Mouse (Mus musculus) MEL (cell line): ENCODE results near the gene Tie1.

Source experiments
- CTCF ChIP-seq, 3 experiments: IDR thresholded peaks in 2 of 3; conservative IDR thresholded peaks in 1 of 3; 2 replicates each; pipeline ENCODE4 v1.5.1; 2011 to 2012; ENCODE audit warnings: low read length in 3 of 3, low read depth in 2 of 3, mild to moderate bottlenecking in 2 of 3, improper control_type of control experiment in 1 of 3, inconsistent platforms in 1 of 3, mixed read lengths in 1 of 3, moderate library complexity in 1 of 3; ENCODE audit not compliant: control insufficient read depth in 1 of 3, insufficient read depth in 1 of 3, poor library complexity in 1 of 3, severe bottlenecking in 1 of 3
- GABPA ChIP-seq: IDR thresholded peaks from 2 replicates; pipeline ENCODE4 v1.6.1; 2012; ENCODE audit warnings: low read depth, mild to moderate bottlenecking, inconsistent platforms, low read length, improper control_type of control experiment, moderate library complexity
- MAZ ChIP-seq: IDR thresholded peaks from 2 replicates; pipeline ENCODE4 v1.6.1; 2012; ENCODE audit warnings: low read depth, mild to moderate bottlenecking, inconsistent platforms, low read length, improper control_type of control experiment
- POLR2A ChIP-seq, 2 experiments: IDR thresholded peaks; 2 replicates each; pipeline ENCODE4 v1.6.1; 2011 to 2012; ENCODE audit warnings: low read length in 2 of 2, mild to moderate bottlenecking in 2 of 2, control low read depth in 1 of 2, improper control_type of control experiment in 1 of 2, low read depth in 1 of 2, moderate library complexity in 1 of 2; ENCODE audit not compliant: control insufficient read depth in 1 of 2, insufficient read depth in 1 of 2, poor library complexity in 1 of 2
- RCOR1 ChIP-seq: IDR thresholded peaks from 2 replicates; pipeline ENCODE4 v1.6.1; 2012; ENCODE audit warnings: low read depth, mild to moderate bottlenecking, inconsistent platforms, low read length, improper control_type of control experiment

GRCm38 (mm10) chr4:118421384-118421783 lies 68.5 kb downstream of the Tie1 start:
- TF ChIP-seq RCOR1 = no peak
- no peak for TF ChIP-seq POLR2A (IDR thresholded peaks at IDR 0.05; ENCODE audit: control insufficient read depth in 1 of 2, insufficient read depth in 1 of 2, low read depth in 1 of 2, low read length in 2 of 2, poor library complexity in 1 of 2)
- no peak for TF ChIP-seq CTCF (IDR thresholded peaks at IDR 0.05 in 2 of 3, conservative IDR thresholded peaks at IDR 0.05 in 1 of 3; ENCODE audit: control insufficient read depth in 1 of 3, insufficient read depth in 1 of 3, low read depth in 2 of 3, low read length in 3 of 3, poor library complexity in 1 of 3, severe bottlenecking in 1 of 3)
- no peak for TF ChIP-seq MAZ
- TF ChIP-seq GABPA = no peak
